Mouse (Mus musculus) embryonic facial prominence, embryonic 13.5 days (tissue): ENCODE data around the gene F9. TPM values are rescaled to one million over a fixed set of nuclear protein-coding genes. Genes with fewer than 3 reads are reported as not detected.

Experiments
- polyA plus RNA-seq: library from polyadenylated mRNA; unstranded; fragments of >200 nt; fragmentation: Nextera tagmentation; extraction: Ambion mirVana; gene quantifications from 2 replicates; pipeline ENCODE4 v1.2.1, GENCODE M21; 2015

F9 gene
- polyA plus RNA-seq, 1 experiment from 2014 or later = not detected

Other genes starting within 250 kb of the F9 start
- gene Mcf2, start 179.6 kb downstream of the F9 start, polyA plus RNA-seq = 0.07 TPM in 2 replicates